Mouse (Mus musculus) cerebellum, postnatal 14 days (tissue): ENCODE measurements around the gene Tead1.

Source experiments
- DNase-seq, 2 experiments: peaks; one replicate each; pipeline ENCODE4 v3.0.0; 2021; ENCODE audit warnings: mixed read lengths in 2 of 2

The Tead1 gene

DNA sequence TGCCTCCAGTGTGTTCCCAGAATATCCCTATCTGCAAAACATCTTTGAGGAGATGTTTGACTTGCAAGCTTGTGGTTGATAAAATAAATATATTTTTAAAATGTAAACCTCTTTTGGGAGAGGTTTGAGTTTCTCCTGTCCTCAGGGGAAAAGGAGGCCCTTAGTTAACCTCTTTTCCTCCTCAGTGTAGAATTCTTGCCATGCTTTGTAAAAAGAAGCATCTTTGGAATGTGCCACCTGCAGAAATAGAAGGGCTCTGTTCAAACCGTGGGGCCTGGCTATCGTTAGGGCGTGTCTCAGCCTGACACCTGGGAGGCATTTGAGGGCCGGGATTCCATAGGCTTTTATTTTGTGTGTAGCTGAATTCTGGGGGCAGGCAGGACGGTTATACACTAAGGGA, 51.1 kb downstream of the Tead1 start:
- DNase-seq, result no peak

- no peak for DNase-seq
Measured at GRCm38 (mm10) chr7:112731584-112731983, 52.5 kb downstream of the Tead1 start.

- peak; percentile 38 to 40 for DNase-seq
Measured at GRCm38 (mm10) chr7:112739174-112739573, 60.1 kb downstream of the Tead1 start.

GRCm38 (mm10) chr7:112741790-112742189, 62.7 kb downstream of the Tead1 start:
- peak; percentile 50 to 54 for DNase-seq

DNA sequence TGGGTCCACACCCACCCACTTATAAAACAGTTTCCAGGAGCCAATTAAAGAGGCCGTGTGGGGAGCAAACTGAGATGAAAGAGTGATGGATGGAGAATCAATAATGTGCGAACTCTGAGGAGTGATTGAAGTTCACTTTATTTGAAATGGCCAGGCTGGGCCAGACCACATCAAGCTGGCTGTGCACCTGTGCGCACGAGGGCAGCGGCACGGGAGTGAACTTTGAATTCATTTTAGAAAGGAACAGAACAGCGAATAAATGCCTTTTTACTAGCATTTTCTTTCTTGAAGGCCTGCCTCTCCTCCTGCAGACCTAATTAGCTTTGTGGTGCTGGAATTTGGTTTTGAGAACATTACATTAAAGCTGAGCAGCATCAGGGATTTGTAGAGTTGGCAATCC, 63.9 kb downstream of the Tead1 start:
- DNase-seq, result no peak

DNA sequence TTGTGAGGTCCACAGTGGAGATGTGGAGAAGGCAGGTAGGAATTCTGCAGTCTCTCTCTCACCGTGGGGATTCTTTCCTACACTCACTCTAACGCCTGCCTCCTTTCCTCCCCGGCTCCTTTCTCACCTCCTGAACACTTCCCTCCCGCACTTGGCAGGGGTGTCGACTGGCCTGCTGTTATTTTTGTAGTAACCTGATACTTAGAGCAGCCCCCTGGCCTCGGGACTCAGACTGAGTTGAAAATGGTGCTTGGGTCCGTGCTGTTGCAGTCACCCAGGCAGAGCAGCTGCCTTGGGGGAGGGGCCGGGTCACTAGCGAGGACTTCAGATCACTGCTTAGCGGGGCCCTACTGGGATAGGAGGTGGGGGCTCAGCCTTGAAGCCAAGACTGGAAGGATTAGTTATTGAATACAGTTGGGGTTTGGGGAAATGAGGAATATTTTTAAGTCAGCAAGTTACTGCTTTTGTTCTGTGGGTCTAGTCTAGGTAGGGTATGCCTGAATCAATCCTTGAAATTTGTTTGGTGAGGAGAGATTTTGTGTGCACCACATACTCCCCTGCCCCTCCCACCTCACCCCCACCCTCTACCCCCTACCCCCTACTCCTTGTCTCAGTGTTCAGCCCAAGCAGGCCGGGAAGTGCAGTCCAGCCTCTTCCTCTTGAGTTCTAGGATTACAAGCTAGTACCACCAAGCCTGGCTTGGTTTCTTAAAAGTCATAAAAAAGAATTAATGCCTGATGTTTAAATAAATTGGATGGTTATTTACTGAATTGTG, 64.7 kb downstream of the Tead1 start:
- DNase-seq, result peak; percentile 47 to 56

GRCm38 (mm10) chr7:112747187-112747586, 68.1 kb downstream of the Tead1 start:
- DNase-seq, result no peak

DNA sequence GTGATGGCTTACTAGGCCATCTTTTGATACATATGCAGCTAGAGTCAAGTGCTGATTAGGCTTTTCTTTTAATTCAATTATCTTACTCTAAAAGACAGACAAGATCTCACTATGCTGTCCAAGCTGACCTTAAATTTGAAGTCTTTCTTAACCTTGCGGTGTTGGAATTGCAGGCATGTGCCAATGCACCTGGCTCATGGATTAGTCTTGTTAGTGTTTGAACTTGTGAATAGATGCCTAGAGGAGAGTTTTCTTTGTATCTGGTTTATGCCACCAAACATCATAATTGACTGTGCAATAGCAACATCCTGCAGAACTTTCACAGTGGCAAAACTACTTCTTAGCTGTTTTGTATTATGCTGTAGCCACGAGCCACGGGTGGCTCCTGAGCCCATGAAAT, 68.7 kb downstream of the Tead1 start:
- DNase-seq, result no peak

DNA sequence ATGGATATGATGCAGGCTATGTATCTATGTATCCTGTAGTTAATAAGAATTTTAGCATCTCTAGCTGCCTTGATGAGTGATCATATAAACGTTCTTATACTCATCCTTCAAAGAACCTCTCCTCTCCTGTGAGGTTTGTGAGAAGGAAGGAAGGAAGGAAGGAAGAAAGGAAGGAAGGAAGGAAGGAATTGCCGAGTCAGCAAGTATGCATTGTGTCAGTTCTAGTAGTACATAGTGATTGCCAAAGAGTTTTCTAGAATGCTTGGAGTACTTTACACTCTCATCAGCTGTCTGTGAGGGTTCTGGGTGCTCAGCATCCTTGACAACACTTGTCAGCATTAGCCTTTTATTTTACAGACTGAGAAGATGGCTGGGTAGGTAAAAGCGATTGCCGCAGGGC, 69.2 kb downstream of the Tead1 start:
- no peak for DNase-seq

GRCm38 (mm10) chr7:112750101-112750500, 71.0 kb downstream of the Tead1 start:
- no peak for DNase-seq

DNA sequence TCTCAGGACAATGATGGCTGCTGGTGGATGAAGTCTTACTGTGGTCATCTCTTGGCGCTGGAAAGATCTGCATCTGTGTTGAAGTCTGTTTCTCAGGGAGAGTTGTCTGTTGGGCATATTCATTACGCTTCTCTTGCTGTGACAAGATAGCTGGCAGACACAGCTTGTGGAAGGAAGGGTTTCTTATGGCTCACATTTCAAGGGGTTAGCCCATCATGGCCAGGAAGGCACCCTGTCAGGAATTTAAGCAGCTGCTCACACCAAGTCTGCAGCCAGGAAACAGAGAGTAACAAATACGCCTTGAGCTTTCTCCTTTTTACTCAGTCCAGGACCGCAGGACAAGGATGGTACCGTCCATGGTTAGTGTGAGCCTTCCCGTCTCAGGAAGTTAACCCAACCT, 73.2 kb downstream of the Tead1 start:
- no peak for DNase-seq

- no peak for DNase-seq
Measured at GRCm38 (mm10) chr7:112753314-112753713, 74.2 kb downstream of the Tead1 start.

GRCm38 (mm10) chr7:112759359-112759975, 80.3 kb downstream of the Tead1 start:
- DNase-seq, result peak; percentile 31 to 46

GRCm38 (mm10) chr7:112760293-112760692, 81.2 kb downstream of the Tead1 start:
- no peak for DNase-seq

DNA sequence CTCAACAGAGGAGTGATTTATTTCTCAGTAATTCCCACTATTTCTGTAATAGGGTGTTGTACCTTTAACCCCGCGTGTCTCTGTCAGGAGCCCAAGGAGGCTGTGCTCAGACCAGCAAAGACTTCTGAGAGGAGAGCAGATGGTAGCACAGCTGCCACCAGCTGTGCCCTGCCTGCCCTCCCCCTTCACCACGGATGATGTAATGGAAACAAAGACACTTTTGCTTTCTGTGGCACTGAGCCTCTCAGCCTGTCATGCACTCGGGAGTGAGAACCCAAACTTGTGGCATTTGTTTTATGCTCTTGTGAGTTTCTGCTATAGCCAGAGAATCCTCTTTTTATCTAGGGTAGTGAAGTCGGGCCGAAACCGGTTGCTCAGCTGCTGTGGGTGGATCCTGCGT, 81.7 kb downstream of the Tead1 start:
- DNase-seq, result peak; percentile 39 to 55

DNA sequence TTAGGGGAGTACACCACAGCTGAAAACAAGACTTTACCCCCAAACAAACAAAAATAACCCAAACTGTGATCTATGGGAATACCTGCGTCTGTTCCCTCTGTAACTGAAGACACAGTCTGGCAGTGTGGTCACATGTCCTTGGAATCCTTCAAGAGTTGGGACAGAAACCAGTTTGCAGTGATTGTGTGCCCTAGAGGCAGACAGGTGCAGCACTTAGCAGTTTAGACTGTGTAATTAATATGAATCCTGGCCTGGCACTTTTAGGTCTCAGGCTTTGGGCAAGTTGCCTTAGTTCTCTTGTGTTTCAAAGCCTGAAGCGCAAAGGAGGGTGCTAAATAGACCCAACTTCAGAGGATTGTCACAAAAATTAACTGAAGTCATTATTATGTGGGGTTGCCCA, 83.8 kb downstream of the Tead1 start:
- DNase-seq, result peak in 1 of 2 experiments; percentile 45

GRCm38 (mm10) chr7:112763513-112763912, 84.4 kb downstream of the Tead1 start:
- peak; percentile 56 to 59 for DNase-seq

GRCm38 (mm10) chr7:112764921-112765320, 85.8 kb downstream of the Tead1 start:
- no peak for DNase-seq

- no peak for DNase-seq
Measured at GRCm38 (mm10) chr7:112769866-112770265, 90.7 kb downstream of the Tead1 start.

GRCm38 (mm10) chr7:112771461-112771860, 92.3 kb downstream of the Tead1 start:
- no peak for DNase-seq

DNA sequence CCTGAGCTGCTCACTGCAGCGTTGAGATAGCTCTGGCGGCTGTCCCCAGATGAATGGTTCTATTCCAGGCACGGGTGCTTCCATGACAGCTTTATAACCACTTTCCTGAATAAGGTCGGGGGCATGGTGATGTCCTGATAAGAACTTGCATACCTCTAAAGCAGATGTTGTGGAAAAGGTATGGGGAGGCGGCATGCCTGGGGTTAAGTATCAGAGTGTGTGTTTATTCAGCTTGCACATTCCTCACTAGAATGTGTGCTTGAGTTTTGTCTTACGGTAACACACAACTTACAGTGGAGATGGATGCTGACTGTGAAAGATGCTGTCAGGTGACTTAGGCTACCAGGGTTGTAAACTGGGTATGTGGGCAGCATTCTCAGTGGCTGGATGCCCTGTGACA, 93.7 kb downstream of the Tead1 start:
- no peak for DNase-seq

- no peak for DNase-seq
Measured at GRCm38 (mm10) chr7:112773601-112774000, 94.5 kb downstream of the Tead1 start.

DNA sequence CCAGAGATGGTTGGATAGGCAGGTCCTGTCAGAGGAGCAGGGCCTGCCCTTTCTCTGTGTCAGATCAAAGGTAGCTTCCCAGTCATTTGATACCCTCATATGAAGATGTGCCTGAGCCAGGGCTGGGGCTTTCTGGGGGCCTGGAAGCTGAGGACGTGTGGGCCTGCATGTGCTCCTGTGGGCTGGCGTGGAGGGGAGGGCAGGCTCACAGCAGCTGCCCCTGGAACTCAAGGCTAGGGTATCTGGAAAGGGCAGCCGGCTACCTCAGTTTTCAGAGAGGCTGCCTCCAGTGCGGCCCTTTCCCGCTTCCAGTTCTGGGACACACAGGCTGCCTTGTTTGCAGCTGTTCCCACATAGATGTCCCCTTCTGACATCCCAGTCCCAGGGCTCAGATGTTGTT, 96.7 kb downstream of the Tead1 start:
- no peak for DNase-seq

GRCm38 (mm10) chr7:112776670-112777069, 97.6 kb downstream of the Tead1 start:
- DNase-seq, result peak; percentile 67 to 71

GRCm38 (mm10) chr7:112779636-112780035, 100.5 kb downstream of the Tead1 start:
- peak in 1 of 2 experiments; percentile 39 for DNase-seq
